Comparison of ENCODE assay signal across 16 mouse cellular contexts in genomic region chr1:138542170-138542515, GRCm38 (mm10).
A peak's percentile ranks its signal among the peaks of the same experiment; 100 is the strongest.
DNase-seq lines count a peak whose midpoint lies in the region; ATAC-seq and TF ChIP-seq lines count a peak whose summit lies in the region.
"Had no signal": no experiment of that assay in that cellular context is flagged by ENCODE, and none has a peak within 500 bp of the region (broad histone marks: within the 10 kb centered on the region; RNA-seq: fewer than 3 reads in every experiment).

No protein-coding gene starts in this region.

- peak overlapping the region; percentile 37 for H3K4me3 ChIP-seq in gastrocnemius, adult 2 months
- no peak overlapping the region for H3K4me3 ChIP-seq in spleen, adult 2 months (ENCODE audit: extremely low read depth, insufficient read depth, insufficient read length)
- H3K4me3 ChIP-seq: forebrain, embryonic 10.5 days; liver, embryonic 15.5 days; neural tube, embryonic 13.5 days had no signal

- 22% methylated on average over 1 of the region's 1 CpGs for WGBS in spleen, adult 2 months

- no peak for TF ChIP-seq CTCF in gastrocnemius, adult 2 months (IDR thresholded peaks at IDR 0.05)
- no peak for TF ChIP-seq CTCF in spleen, adult 2 months (IDR thresholded peaks at IDR 0.05; ENCODE audit: extremely low read depth, insufficient read depth, insufficient read length, insufficient replicate concordance)

- no peaks in the 10 kb centered on the region for H3K27me3 ChIP-seq in spleen, adult 2 months (ENCODE audit: control insufficient read depth, insufficient read depth, low read length)
- H3K27me3 ChIP-seq: liver, embryonic 15.5 days; neural tube, embryonic 13.5 days had no signal

- intact Hi-C loops in gastrocnemius, adult 2 months (cut with DNase I), result no loop called here

- peaks cover 11% of the 10 kb centered on the region for H3K4me1 ChIP-seq in spleen, adult 2 months (ENCODE audit: control insufficient read depth, insufficient read depth, insufficient read length)
- H3K4me1 ChIP-seq: liver, embryonic 15.5 days; neural tube, embryonic 13.5 days had no signal

- peak; percentile 60 for ATAC-seq in megakaryocyte progenitor cell, adult 5-6 weeks (replicated peaks; ENCODE audit: poor library complexity)
- ATAC-seq: midbrain, embryonic 16.5 days had no signal

- no peaks in the 10 kb centered on the region; the same call in none of the 2 replicates for H3K36me3 ChIP-seq in spleen, adult 2 months (ENCODE audit: control insufficient read depth, insufficient read depth, low read length)
- H3K36me3 ChIP-seq: forebrain, embryonic 10.5 days; liver, embryonic 15.5 days; neural tube, embryonic 13.5 days had no signal

- peak overlapping the region; percentile 64 for H3K27ac ChIP-seq in gastrocnemius, adult 2 months
- peak overlapping the region; percentile 66; the same call in 1 of the 2 replicates for H3K27ac ChIP-seq in spleen, adult 2 months (ENCODE audit: insufficient read depth, low read length)
- H3K27ac ChIP-seq: forebrain, embryonic 10.5 days; liver, embryonic 15.5 days; neural tube, embryonic 13.5 days had no signal

- no peak for DNase-seq in gastrocnemius, adult 2 months
- DNase-seq in gastrocnemius, postnatal 25 days, result no peak
- DNase-seq in spleen, adult 2 months (ENCODE audit: low read depth in 1 of 2, low spot score in 2 of 2), result no peak
- no peak for DNase-seq in spleen, postnatal 14 days (ENCODE audit: low spot score in 2 of 2)
- DNase-seq in ovary, postnatal 36 days (ENCODE audit: low spot score), result no peak
- no peak for DNase-seq in frontal cortex, postnatal 10 days (ENCODE audit: low spot score in 2 of 2)
- no peak for DNase-seq in right cerebral cortex, postnatal 36 days (ENCODE audit: low spot score in 2 of 2)
- DNase-seq: adrenal gland, adult 8-10 months; cerebellum, adult 9-11 months; heart, postnatal 36 days; thymus, postnatal 14 days had no signal

- no peak for TF ChIP-seq POLR2A in spleen, adult 2 months (IDR thresholded peaks at IDR 0.05; ENCODE audit: low read depth, low read length)
